Mouse (Mus musculus): ENCODE measurements around the gene Sptb. TPM values are rescaled to one million over a fixed set of nuclear protein-coding genes. Genes with fewer than 3 reads are reported as not detected.

Gene Sptb
- total RNA-seq, 4 experiments from 2014 or later, result 167 to 183 (median 176) TPM

GRCm38 (mm10) chr12:76577858-76578257 lies 132.5 kb downstream of the Sptb start:
- DNase-seq (ENCODE audit: low spot score in 2 of 2), result no peak

- DNase-seq (ENCODE audit: low spot score in 2 of 2), result no peak
Measured at GRCm38 (mm10) chr12:76576806-76577205, 133.5 kb downstream of the Sptb start.

DNA sequence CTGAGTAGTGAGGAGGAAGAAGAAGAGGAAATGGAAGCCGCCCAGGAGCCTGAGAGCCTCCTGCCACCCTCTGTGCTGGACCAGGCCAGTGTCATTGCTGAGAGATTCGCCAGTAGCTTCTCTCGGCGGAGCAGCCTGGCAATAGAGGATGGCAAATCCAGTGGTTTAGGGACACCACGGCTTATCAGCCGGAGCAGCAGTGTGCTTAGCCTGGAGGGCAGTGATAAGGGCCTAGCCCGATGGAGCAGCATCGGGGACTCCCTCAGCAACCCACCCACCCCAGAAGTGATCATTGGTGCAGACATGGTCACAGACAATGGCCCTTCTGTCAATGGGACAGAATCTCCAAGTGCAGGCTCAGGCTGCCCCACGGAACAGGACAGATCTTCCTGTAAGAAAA lies 134.3 kb downstream of the Sptb start:
- no peak for DNase-seq (ENCODE audit: low spot score in 2 of 2)

- DNase-seq (ENCODE audit: low spot score in 2 of 2), result no peak
Measured at GRCm38 (mm10) chr12:76574815-76575214, 135.5 kb downstream of the Sptb start.

- DNase-seq (ENCODE audit: low spot score in 2 of 2), result no peak
Measured at GRCm38 (mm10) chr12:76573381-76573780, 137.0 kb downstream of the Sptb start.

DNA sequence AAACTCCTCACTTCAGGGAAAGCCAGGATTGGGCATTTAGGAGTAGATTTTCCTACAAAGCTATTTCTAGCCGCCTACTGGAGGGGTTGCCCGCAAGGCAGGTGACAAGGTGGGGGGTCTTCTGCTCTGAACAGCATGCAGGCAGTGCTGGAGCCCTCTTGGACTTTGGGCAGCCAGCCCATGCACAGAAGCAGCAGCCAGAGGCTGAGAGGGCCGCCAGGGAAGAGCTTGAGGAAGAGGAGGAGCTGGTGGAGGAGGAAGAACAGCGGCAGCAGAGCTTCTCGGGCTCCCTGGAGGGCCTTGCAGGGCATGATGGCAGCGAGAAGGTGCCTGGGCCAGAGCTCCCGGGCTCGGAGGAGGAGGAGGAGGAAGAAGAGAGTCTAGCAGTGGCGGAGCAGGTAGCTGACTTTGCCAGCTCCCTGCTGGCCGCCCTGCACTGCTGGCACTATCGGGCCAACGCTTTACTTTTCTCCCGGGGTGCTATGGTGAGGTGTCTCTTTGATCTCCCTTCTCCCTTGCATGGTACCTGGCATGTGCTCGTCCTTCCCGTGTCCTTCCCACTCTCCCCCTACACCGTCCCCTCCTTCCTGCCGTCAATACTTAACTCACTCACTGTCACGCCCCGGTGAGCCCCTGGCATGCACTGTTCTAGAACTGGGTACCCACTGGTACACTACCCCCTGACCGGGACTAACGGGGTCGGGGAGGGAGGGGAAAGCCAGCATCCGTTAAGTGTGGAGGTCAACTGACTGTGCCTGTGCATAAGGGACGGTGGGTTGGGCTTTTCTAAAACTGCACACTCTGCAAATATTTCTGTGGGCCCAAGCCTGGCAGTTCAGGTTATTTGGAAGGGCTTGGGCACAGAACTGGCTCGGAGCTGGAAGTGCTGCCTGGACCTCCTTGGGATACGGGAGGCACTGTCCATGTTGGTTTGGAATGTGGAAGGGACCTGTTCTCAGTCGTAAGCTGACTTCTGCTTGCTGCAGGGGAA lies 137.8 kb downstream of the Sptb start:
- no peak for DNase-seq (ENCODE audit: low spot score in 2 of 2)

DNA sequence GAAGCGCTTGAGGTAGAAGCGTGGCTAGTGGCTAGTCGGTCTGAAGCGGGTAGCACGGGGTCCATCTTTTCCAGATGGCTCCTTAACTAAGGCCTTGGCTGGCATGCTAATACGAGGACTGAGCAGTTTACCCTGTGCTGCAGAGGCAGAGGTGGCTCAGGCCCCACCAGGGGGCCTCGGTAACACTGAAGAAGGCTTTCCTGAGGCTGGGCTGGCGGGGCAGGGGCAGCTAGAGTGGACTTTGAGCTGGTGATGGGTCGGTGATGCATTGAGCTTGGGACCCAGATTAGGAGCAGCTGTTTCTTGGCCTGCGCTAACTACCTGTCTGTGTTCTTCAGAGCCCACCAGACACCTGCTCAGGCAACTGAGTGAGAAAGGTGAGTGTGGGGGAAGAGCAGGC lies 139.1 kb downstream of the Sptb start:
- no peak for DNase-seq (ENCODE audit: low spot score in 2 of 2)

DNA sequence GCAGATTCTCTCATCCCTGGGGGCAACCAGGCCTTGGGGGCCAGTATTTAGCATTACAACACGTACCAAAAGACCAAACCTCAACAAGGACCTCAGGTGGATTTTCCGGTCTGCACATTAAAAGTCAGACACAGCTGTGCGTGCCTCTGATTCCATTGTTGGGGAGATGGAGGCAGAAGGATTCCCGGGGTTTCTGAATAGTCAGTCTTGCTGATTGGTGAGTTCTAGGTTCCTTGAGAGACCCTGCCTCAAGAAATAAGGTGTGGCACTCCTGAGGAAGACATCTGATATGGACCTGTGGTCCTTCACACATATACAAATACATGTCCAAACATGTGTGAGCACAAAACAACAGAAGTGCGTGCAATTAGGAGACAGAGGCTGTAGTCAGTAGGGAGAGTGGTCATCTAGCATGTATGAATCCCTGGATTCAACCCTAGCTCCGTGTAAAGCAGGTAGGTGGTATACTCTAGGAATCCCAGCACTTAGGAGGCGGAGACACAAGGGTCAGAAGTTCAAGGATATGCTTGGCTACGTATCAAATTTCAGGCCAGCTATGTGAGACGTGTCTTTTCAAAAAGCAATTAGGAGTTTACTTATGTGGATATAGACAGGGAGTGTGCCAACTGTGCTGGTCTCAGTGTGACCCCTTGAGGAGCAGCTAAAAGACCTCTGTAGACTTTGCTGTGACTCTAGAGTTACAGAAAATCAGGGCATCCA lies 140.0 kb downstream of the Sptb start:
- no peak for DNase-seq (ENCODE audit: low spot score in 2 of 2)

DNA sequence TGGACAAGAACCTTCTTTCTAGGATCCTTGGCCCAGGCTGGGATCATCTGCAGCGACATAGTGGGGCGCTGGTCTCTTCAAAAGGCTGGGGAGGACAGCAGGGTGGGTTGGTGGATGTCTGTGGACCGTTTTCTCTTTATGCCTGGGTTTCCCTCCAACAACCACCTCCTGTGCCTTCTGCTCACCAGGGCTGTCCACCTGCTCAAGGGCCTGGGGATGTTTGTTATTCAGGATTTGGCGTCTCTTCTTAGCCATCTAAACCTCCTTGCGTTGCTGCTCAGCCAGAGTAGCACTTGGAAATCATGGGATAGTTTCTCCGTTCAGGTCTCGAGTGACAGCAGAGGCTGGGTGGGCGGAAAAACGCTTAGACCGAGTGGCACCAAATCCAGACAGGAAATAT lies 144.1 kb downstream of the Sptb start:
- DNase-seq (ENCODE audit: low spot score in 2 of 2), result no peak

GRCm38 (mm10) chr12:76562196-76562595 lies 148.2 kb downstream of the Sptb start:
- DNase-seq (ENCODE audit: low spot score in 2 of 2), result no peak

GRCm38 (mm10) chr12:76558206-76558605 lies 152.1 kb downstream of the Sptb start:
- DNase-seq (ENCODE audit: low spot score in 2 of 2), result no peak

GRCm38 (mm10) chr12:76556745-76557389 lies 153.5 kb downstream of the Sptb start:
- DNase-seq (ENCODE audit: low spot score in 2 of 2), result no peak

GRCm38 (mm10) chr12:76556187-76556586 lies 154.2 kb downstream of the Sptb start:
- DNase-seq (ENCODE audit: low spot score in 2 of 2), result no peak

- DNase-seq (ENCODE audit: low spot score in 2 of 2), result no peak
Measured at GRCm38 (mm10) chr12:76554871-76555386, 155.4 kb downstream of the Sptb start.

- no peak for DNase-seq (ENCODE audit: low spot score in 2 of 2)
Measured at GRCm38 (mm10) chr12:76554392-76554791, 156.0 kb downstream of the Sptb start.

- DNase-seq (ENCODE audit: low spot score in 2 of 2), result peak in 1 of 2 experiments; percentile 54
Measured at GRCm38 (mm10) chr12:76553917-76554316, 156.4 kb downstream of the Sptb start.

- no peak for DNase-seq (ENCODE audit: low spot score in 2 of 2)
Measured at GRCm38 (mm10) chr12:76552958-76553357, 157.4 kb downstream of the Sptb start.

- DNase-seq (ENCODE audit: low spot score in 2 of 2), result no peak
Measured at GRCm38 (mm10) chr12:76552321-76552720, 158.0 kb downstream of the Sptb start.

DNA sequence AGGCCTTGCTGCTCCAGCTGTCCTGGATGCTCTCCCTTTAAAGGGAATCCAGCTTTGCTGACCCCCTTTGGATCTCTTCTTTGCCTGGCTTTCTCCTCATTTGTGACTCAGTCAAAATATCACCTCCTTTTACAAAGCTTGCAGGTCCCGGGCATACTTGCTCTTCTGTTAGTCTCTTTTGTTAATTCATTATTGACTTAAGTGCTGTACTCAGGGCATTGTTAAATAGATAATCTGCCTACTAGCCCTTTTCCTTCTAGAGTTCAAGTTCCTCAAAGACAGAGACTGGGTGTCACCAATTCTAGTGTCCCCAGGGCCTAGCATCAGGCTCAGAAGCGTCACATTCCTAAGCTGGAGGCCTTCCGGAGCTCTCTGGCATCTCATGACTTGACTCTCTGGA lies 161.1 kb downstream of the Sptb start:
- DNase-seq (ENCODE audit: low spot score in 2 of 2), result no peak

DNA sequence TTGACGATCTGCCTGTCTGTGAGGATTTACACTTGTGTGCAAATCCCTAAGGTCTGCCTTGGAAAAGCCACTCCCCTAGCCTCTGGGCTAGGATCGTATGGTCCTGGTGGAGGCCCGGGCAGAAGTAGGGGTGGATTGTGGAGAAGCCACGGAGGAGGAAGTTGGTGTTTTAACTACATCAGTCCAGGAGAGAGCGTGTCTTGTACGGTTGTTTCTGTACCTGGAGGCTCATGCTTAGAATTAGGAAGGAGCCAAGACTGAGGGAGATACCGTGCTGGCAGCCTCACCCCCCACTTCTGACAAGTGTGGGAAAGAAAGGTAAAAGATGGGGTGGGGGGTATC lies 162.3 kb downstream of the Sptb start:
- DNase-seq (ENCODE audit: low spot score in 2 of 2), result no peak

DNA sequence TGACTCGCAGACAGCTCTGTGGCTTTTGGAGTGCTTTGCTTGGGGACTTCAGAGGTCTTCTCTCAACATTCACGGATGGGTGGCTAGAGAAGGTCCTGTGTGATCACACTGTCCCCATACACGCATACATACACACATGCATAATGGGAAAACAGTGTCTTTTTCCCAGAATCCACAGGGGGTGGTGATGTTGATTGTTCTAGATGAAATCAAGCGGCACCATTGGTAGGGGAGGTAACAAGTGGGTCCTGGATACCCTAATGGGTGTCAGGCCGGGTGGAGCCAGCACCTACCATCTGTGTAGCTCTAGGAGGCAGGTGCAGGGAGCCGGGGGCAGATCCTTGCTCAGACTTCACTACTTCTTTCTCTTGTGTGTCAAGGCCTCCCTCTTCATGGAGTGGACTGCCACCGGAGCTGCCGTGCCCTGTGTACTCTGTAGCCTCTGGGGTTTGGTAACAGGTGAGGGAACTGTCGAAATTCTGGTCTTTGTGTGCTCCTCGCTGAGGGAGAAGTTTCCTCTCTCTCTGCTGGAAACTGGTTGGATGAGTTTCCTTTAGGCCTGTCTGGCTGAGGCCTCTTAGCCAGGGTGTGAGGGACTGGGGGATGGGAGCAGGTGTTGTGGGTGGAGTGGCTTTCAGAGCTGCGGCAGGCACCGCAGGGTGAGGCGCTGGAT lies 162.8 kb downstream of the Sptb start:
- DNase-seq (ENCODE audit: low spot score in 2 of 2), result no peak
